Mouse (Mus musculus) neural tube, embryonic 15.5 days (tissue): ENCODE measurements around the gene Fam19a3. TPM values are rescaled to one million over a fixed set of nuclear protein-coding genes. Genes with fewer than 3 reads are reported as not detected.
A peak's percentile ranks its signal among the peaks of the same experiment; 100 is the strongest.

Experiments used
- ATAC-seq: fragments of 200-750 bp; cut with Nextera tagmentation; 2 replicates; pipeline ENCODE4 v1.8.0; 2017; ENCODE audit warnings: mild to moderate bottlenecking, moderate TSS enrichment, moderate library complexity; ENCODE audit not compliant: low FRiP score
- H3K27ac ChIP-seq: fragments of 300-500 bp; sonication (generic); replicated peaks from 2 replicates; pipeline ENCODE4 v1.5.1; 2015; ENCODE audit warnings: mild to moderate bottlenecking, inconsistent platforms
- H3K27me3 ChIP-seq: fragments of 300-500 bp; sonication (generic); replicated peaks from 2 replicates; pipeline ENCODE4 v1.6.1; 2015; ENCODE audit warnings: inconsistent platforms
- H3K36me3 ChIP-seq: fragments of 300-500 bp; sonication (generic); 2 replicates; pipeline ENCODE4 v1.6.1; 2015; ENCODE audit warnings: inconsistent platforms
- H3K4me1 ChIP-seq: fragments of 300-500 bp; sonication (generic); 2 replicates; pipeline ENCODE4 v1.6.1; 2015; ENCODE audit warnings: inconsistent platforms
- H3K4me2 ChIP-seq: fragments of 300-500 bp; sonication (generic); 2 replicates; pipeline ENCODE4 v1.6.1; 2015; ENCODE audit warnings: inconsistent platforms, mild to moderate bottlenecking, moderate library complexity
- H3K4me3 ChIP-seq: fragments of 300-500 bp; sonication (generic); replicated peaks from 2 replicates; pipeline ENCODE4 v1.5.1; 2015; ENCODE audit warnings: mild to moderate bottlenecking, inconsistent platforms
- H3K9ac ChIP-seq: fragments of 300-500 bp; sonication (generic); replicated peaks from 2 replicates; pipeline ENCODE4 v1.6.1; 2015; ENCODE audit warnings: mild to moderate bottlenecking, inconsistent platforms
- H3K9me3 ChIP-seq: fragments of 300-500 bp; sonication (generic); replicated peaks from 2 replicates; pipeline ENCODE4 v1.6.1; 2016; ENCODE audit warnings: inconsistent platforms
- whole genome bisulfite sequencing: fragments of 180-500 bp; shearing (Covaris S2); methylation state at CpG from one replicate; pipeline ENCODE4 v1.1.7; 2015; ENCODE audit warnings: mixed read lengths; 5-methylcytosine and 5-hydroxymethylcytosine counted together
- polyA plus RNA-seq: library from polyadenylated mRNA; unstranded; fragments of >200 nt; fragmentation: Nextera tagmentation; extraction: Ambion mirVana; gene quantifications from 2 replicates; pipeline ENCODE4 v1.2.1, GENCODE M21; 2015

Gene Fam19a3
- polyA plus RNA-seq, 1 experiment from 2014 or later, result 0.09 TPM

DNA sequence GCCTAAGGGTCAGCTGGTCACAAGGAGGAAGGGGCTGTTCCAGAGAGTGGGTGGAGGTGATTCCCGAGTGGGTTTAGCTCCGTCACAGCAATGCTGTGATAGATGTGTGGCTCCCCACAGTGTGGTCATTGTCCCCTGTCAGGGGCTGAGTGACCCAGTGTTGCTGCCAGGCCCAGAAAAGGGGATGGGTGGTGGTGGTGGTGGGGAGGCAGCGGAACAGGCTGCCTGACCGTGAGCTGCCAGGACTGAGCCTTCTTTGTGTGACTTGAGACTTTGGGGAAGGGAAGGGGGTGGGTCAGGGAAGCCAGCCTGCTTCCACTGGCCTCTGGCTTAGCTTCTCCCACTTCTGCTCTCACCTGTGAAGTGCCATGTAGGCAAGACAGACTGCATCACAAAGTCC, 9.4 kb upstream of the Fam19a3 start:
- no peak for ATAC-seq
- Histone ChIP-seq H3K4me3 (peak overlapping the region; percentile 45), H3K4me1 (peaks cover 57% of the 10 kb centered on the region), H3K9me3 (no peaks in the 10 kb centered on the region), H3K27ac (peak overlapping the region; percentile 70), H3K9ac (0 out of 2 replicates have a peak overlapping the region, but pooled peaks have one; percentile 50), H3K36me3 (no peaks in the 10 kb centered on the region), H3K27me3 (peaks cover 21% of the 10 kb centered on the region), H3K4me2 (peak overlapping the region; percentile 95)
- WGBS, result 13% methylated on average over 4 of the region's 4 CpGs

DNA sequence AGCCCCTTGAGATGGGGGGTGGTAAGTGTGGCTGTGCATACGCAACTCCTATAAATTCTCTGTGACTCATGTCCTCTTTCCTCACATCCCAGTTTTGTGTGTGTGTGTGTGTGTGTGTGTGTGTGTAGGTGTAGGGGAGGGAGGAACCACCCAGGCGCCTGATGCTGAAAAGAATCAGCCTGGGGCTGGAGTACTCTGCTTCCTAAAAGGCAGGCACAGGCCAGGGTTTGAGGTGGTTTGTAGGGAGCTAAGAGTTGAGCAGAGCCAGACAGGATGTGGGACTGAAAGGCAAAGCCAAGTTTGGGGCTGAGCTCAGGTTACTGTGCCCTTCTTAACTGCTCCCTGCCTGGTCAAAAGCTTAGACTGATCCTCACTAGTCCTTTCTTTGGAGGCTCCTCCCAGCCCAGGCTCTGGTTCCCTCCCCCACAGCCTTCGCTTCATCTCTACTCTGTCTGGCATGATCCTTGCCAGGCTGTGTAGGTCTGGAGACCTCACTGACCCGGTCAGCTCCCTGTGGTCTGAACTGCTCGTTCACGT, 8.8 kb upstream of the Fam19a3 start:
- WGBS, result 28% methylated on average over 6 of the region's 6 CpGs
- peak overlapping the region; percentile 50; the same call in 1 of the 2 replicates for H3K9ac ChIP-seq
- H3K4me3 ChIP-seq, result peak overlapping the region; percentile 45
- H3K27me3 ChIP-seq, result peaks cover 27% of the 10 kb centered on the region
- peak overlapping the region; percentile 70 for H3K27ac ChIP-seq
- H3K4me2 ChIP-seq, result peak overlapping the region; percentile 95
- no peak for ATAC-seq
- H3K9me3 ChIP-seq, result no peaks in the 10 kb centered on the region
- H3K4me1 ChIP-seq, result peaks cover 55% of the 10 kb centered on the region
- H3K36me3 ChIP-seq, result no peaks in the 10 kb centered on the region

GRCm38 (mm10) chr3:104789822-104790221, 8.2 kb upstream of the Fam19a3 start:
- H3K27ac ChIP-seq, result peak overlapping the region; percentile 70; the same call in 1 of the 2 replicates
- WGBS, result 36% methylated on average over 13 of the region's 13 CpGs

DNA sequence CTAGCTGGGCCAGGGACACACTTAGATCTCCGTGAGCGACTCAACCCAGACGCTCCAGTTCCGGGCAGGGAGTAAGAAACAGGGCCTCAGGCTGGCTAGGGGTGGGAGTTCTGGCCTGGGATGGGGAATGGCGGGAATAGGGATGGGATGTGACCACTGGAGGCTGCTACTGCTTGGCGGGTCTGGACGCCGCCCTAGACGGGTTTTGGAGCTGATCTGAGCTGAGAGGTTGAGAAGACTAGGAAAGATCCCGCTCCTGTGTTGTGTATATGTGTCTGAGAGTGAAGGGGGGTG, 7.6 kb upstream of the Fam19a3 start:
- Histone ChIP-seq H3K4me3 (peak overlapping the region; percentile 45), H3K9me3 (no peaks in the 10 kb centered on the region), H3K36me3 (no peaks in the 10 kb centered on the region), H3K4me1 (peaks cover 44% of the 10 kb centered on the region), H3K27ac (peak overlapping the region; percentile 70), H3K4me2 (peak overlapping the region; percentile 95), H3K9ac (peak overlapping the region; percentile 50), H3K27me3 (peaks cover 38% of the 10 kb centered on the region)
- 5% methylated on average over 10 of the region's 10 CpGs for whole genome bisulfite sequencing
- ATAC-seq, result peak; percentile 32; the same call in 1 of the 2 replicates

More at GRCm38 (mm10) chr3:104789822-104790221, 8.2 kb upstream of the Fam19a3 start:
- peak overlapping the region; percentile 50 for H3K9ac ChIP-seq
- H3K27me3 ChIP-seq, result peaks cover 33% of the 10 kb centered on the region
- no peak for ATAC-seq
- peak overlapping the region; percentile 95 for H3K4me2 ChIP-seq
- peak overlapping the region; percentile 45 for H3K4me3 ChIP-seq
- no peaks in the 10 kb centered on the region for H3K9me3 ChIP-seq
- H3K4me1 ChIP-seq, result peaks cover 49% of the 10 kb centered on the region
- H3K36me3 ChIP-seq, result no peaks in the 10 kb centered on the region

DNA sequence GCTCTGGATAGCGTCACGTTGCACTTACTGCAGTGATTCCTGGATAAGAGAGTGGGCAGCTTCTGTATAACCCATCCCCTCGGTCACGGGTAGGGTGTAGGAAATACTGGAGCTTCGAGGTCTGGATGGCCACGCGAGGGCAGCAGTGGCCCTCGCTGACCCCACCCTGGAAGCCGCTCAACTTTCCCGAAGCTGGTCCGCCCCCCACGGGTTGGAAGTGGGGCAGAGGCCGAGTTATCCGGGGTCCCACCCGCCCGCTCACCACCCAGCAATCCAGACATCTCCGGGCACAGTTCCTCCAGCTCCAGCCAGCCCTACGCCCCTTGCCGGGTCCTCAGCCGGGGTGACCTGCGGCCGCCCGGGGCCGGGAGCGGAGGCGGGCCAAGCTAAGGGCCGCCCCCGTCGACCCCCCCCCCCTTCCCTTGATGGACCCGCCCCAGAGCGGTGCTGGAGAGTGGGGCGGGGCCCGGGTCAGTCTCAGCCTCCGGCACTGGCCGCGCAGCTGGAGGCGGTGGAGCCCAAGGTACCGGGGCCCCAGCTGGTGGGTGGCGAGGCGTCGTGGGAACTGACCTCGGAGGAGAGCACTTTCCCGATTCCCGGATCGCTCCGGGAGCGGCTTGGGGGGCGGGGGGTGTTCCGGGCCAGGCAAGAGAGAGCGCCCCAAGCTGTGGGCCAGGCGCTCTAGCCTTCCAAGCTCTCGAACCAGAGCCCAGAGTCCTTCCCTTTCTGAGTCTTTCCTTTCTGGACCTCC, 7.1 kb upstream of the Fam19a3 start:
- ATAC-seq, result peak; percentile 84
- H3K27me3 ChIP-seq, result peaks cover 43% of the 10 kb centered on the region
- H3K4me1 ChIP-seq, result peaks cover 39% of the 10 kb centered on the region
- H3K9ac ChIP-seq, result peak overlapping the region; percentile 50
- H3K4me3 ChIP-seq, result peak overlapping the region; percentile 45
- no peaks in the 10 kb centered on the region for H3K9me3 ChIP-seq
- peak overlapping the region; percentile 95 for H3K4me2 ChIP-seq
- H3K36me3 ChIP-seq, result no peaks in the 10 kb centered on the region
- H3K27ac ChIP-seq, result peak overlapping the region; percentile 70
- under 1% methylated on average over 45 of the region's 52 CpGs for WGBS

DNA sequence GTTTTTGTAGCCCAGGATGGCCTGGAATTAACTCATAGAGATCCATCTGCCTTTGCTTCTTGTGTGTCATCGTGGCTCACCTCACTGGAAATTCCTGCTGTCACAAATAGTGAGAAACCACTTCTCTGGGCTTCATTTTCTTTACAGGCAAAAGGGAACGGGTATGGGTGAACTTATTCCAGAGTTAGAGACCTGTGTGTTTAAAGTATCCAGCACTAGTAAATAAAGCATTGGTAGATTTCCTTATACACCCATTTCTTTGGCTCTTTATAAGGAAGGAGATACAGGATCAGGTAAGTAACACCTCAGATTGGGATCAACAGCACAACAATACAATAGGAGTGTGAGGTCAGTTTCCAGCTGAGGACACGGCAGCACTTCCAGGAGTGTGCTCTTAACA, 6.4 kb upstream of the Fam19a3 start, which contains the start of gene Rhoc:
Gene Rhoc (plus strand): TSS at position 301 of the 400 bp plus-strand sequence.
- Histone ChIP-seq H3K4me1 (peaks cover 33% of the 10 kb centered on the region), H3K9me3 (no peaks in the 10 kb centered on the region), H3K4me3 (peak within 1 kb of the TSS; percentile 45), H3K36me3 (no peaks in the 10 kb centered on the region), H3K9ac (peak within 1 kb of the TSS; percentile 50), H3K4me2 (peak within 1 kb of the TSS; percentile 95), H3K27me3 (peaks cover 50% of the 10 kb centered on the region), H3K27ac (peak within 1 kb of the TSS; percentile 70)
- ATAC-seq, result no peak
- WGBS, result 38% methylated on average over 3 of the region's 3 CpGs

- H3K9me3 ChIP-seq, result no peaks in the 10 kb centered on the region
- no peak overlapping the region for H3K9ac ChIP-seq
- H3K4me3 ChIP-seq, result no peak overlapping the region
- WGBS, result 95% methylated on average over 6 of the region's 6 CpGs
- no peak overlapping the region for H3K4me2 ChIP-seq
- H3K36me3 ChIP-seq, result no peaks in the 10 kb centered on the region
- H3K27me3 ChIP-seq, result peaks cover 78% of the 10 kb centered on the region
- H3K4me1 ChIP-seq, result peaks cover 35% of the 10 kb centered on the region
- H3K27ac ChIP-seq, result no peak overlapping the region
- ATAC-seq, result no peak
These were observed 3.6 kb upstream of the Fam19a3 start for GRCm38 (mm10) chr3:104785284-104785683.

DNA sequence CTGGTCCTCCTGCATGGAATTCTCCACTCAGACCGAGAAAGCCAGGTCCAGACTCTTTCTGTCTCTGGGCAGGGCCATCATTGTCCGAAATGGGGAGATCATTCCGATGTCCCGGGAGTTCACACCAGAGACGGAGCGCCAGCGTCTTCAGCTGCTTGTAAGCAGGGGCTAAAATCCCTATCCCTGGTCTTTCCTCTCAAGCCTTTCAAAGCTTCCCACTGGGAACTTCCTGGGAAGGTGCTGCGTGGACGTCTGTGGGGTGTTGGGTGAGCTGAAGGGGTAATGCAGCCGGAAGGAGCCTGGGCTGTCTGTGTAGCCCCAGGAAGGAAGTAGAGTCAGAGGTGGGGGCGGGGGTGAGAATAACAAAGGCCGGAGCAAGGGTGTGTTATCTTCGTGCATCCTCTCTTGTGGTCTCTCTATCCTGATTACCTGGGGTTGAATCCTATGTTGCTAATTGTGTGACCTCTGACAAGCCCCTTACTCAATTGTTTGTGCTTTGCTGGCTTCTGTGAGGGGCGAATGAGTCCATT, 2.4 kb upstream of the Fam19a3 start:
- H3K27me3 ChIP-seq, result peaks cover 82% of the 10 kb centered on the region
- ATAC-seq, result no peak
- H3K9ac ChIP-seq, result no peak overlapping the region
- H3K4me1 ChIP-seq, result peaks cover 31% of the 10 kb centered on the region
- no peak overlapping the region for H3K4me2 ChIP-seq
- no peak overlapping the region for H3K27ac ChIP-seq
- H3K4me3 ChIP-seq, result no peak overlapping the region
- no peaks in the 10 kb centered on the region for H3K36me3 ChIP-seq
- no peaks in the 10 kb centered on the region for H3K9me3 ChIP-seq
- 41% methylated on average over 14 of the region's 14 CpGs for WGBS

DNA sequence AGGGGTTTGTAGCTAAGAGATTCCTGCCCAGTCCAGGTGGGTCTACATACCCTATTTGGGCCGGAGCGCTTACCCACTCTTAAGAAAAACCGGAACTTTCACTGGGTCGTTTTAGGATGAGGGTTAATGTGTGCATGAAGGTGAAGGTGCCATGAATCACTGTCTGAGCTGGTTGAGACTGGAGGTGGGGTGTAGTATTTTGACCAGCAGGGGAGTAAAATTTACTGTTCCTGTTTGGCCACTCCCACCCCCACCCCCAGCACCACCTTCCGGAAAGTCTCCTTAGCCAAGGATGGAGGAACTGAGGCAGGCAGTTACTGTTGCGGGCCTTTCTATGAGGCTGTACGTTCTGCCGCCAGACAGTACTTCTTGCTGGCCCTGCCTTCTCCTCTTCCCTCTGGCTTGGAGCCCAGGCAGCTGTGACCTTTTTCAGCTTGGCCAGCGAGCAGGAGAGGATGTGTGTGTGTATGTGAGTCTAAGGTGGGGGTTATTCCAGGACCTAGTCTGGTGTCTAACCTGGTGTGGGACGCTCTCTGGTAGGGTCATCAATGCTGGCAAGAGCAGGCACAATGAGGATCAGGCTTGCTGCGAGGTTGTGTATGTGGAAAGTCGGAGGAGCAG, 531 bp upstream of the Fam19a3 start:
- Histone ChIP-seq H3K9me3 (no peaks in the 10 kb centered on the region), H3K4me2 (peak overlapping the region; percentile 86), H3K36me3 (no peaks in the 10 kb centered on the region), H3K4me3 (peak overlapping the region; percentile 42; the same call in 1 of the 2 replicates), H3K4me1 (peaks cover 25% of the 10 kb centered on the region), H3K27me3 (peaks cover 90% of the 10 kb centered on the region), H3K27ac (no peak overlapping the region), H3K9ac (no peak overlapping the region)
- no peak for ATAC-seq
- 16% methylated on average over 12 of the region's 12 CpGs for WGBS

GRCm38 (mm10) chr3:104780561-104781420, 849 bp downstream of the Fam19a3 start, which contains the start of gene Ppm1j:
Ppm1j (plus strand) TSS chr3:104781056.
- ATAC-seq, result peak; percentile 54
- Histone ChIP-seq H3K27me3 (peaks cover 99% of the 10 kb centered on the region), H3K4me3 (peak within 1 kb of the TSS; percentile 42), H3K9ac (peak within 1 kb of the TSS; percentile 38; the same call in 1 of the 2 replicates), H3K4me1 (peaks cover 27% of the 10 kb centered on the region), H3K4me2 (peak within 1 kb of the TSS; percentile 86), H3K9me3 (no peaks in the 10 kb centered on the region), H3K36me3 (no peaks in the 10 kb centered on the region), H3K27ac (no peak within 1 kb of the TSS)
- whole genome bisulfite sequencing, result under 1% methylated on average over 55 of the region's 56 CpGs

- no peak for ATAC-seq
- Histone ChIP-seq H3K9ac (no peak overlapping the region), H3K9me3 (no peaks in the 10 kb centered on the region), H3K4me2 (no peak overlapping the region), H3K4me1 (peaks cover 27% of the 10 kb centered on the region), H3K27ac (no peak overlapping the region), H3K27me3 (peaks cover 94% of the 10 kb centered on the region), H3K4me3 (no peak overlapping the region), H3K36me3 (no peaks in the 10 kb centered on the region)
- 1% methylated on average over 7 of the region's 7 CpGs for WGBS
These were observed 1.7 kb downstream of the Fam19a3 start for GRCm38 (mm10) chr3:104779949-104780348.
